Mouse (Mus musculus) mature B cell (primary cell): Measurements from ENCODE around the gene Ccnl2.

Experiments
- in situ Hi-C: fragments of 300-500 bp; cut with MboI; formaldehyde crosslinking; loops from 2 replicates; pipeline ENCODE4 v1.14.3; 2019

Gene Ccnl2

DNA sequence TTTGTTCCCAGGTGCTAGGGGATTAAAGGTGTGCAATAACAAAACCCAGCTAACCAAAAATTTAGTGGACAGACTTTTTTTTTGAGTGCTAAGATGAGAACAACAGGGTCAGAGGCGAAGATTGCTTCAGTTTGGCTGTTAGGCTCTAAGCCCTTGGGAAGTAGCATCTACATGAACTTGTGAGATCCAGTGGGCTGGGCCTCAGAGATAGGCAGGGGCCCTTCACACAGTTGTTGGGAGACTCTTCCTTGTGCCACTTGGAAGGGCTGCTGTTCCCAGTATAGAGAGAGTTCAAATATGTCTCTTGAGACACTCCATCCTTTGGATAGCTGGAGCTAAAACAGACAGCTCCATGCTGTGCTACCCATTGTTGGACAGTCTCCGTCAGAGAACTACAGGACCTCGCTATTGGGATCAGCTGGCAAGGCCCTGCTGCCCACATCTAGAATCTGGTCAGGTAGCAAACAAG lies 22.2 kb upstream of the Ccnl2 start, which contains the start of gene Ankrd65:
Ankrd65 (plus strand) TSS at position 419 of the 469 bp plus-strand sequence.
- in situ Hi-C loops, result no loop called here

DNA sequence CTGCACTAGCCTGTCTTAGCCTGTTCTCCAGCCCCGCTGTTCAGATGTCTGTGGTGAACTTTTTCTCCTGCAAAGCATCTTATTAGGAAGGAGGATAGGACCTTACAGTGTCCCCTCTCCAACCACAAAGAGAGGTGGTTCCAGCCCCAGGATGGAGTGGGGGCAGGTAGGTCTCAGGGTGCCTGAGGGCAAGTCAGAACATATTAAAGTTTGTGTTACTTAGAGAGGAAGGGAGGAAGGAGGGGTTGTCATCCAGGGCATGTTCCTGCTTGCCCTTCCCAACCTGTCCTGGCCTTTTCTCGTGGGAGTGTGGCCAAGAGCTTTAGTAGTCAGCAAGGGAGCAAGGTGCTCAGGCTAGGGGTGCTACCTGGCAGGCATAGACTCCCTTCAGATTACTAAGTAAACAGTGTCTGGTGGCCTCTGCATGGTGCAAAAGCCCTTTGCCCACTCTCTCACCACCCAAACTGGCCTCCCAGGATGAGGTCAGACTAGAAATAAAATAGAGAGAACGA lies 21.6 kb upstream of the Ccnl2 start:
- in situ Hi-C loops, result no loop called here

DNA sequence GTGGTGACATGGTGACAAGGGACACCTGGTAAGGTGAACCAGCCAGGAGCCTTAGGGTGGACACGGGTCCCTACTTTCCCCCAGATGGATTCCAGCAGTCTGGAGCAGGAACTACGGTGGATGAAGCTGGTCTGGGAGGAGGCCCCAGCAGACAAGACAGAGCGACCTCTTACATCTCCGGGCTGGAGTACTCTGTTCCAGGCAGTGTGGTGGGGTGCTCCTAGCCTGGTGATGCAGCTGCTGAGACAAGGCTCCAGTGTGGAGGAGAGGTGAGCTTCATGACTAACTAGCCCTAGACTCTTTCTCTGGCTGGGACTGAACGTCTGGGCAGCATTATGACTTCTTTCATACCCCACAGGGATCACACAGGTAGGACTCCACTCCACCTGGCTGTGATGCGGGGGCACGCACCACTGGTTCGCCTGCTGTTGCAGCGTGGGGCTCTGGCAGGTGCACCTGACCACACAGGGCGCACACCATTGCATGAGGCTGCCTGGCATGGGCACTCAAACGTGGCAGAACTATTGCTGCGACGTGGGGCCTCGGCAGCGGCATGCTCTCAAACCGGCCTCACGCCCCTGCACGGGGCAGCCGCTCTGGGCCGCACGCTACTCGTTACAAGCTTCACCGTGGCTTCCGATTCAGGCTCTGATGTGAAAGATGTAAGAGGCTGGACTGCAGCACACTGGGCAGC lies 20.9 kb upstream of the Ccnl2 start:
- in situ Hi-C loops, result no loop called here

- in situ Hi-C loops, result no loop called here
These were observed 18.6 kb upstream of the Ccnl2 start for GRCm38 (mm10) chr4:155793730-155794129.

DNA sequence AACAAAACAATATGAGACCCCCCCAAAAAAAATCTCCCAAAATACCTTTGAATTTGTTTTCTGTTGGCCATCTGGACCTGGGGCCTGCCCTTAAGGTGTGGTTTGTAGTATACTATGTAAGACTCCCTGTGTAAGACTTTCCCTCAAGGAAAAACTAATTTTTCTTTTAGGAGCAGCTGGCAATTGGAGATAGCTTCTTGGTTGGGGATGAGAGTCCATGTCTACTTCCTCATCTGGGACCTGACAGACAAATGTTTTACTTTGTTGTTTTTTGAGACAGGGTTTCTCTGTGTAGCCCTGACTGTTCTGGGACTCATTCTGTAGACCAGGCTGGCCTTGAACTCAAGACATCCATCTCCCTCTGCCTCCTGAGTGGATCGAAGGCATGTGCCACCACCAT lies 10.2 kb upstream of the Ccnl2 start:
- in situ Hi-C loops, result no loop called here

GRCm38 (mm10) chr4:155802741-155803339 lies 9.4 kb upstream of the Ccnl2 start, which contains the start of gene Mrpl20:
Mrpl20 (plus strand) TSS chr4:155802878.
- in situ Hi-C loops, result no loop called here

DNA sequence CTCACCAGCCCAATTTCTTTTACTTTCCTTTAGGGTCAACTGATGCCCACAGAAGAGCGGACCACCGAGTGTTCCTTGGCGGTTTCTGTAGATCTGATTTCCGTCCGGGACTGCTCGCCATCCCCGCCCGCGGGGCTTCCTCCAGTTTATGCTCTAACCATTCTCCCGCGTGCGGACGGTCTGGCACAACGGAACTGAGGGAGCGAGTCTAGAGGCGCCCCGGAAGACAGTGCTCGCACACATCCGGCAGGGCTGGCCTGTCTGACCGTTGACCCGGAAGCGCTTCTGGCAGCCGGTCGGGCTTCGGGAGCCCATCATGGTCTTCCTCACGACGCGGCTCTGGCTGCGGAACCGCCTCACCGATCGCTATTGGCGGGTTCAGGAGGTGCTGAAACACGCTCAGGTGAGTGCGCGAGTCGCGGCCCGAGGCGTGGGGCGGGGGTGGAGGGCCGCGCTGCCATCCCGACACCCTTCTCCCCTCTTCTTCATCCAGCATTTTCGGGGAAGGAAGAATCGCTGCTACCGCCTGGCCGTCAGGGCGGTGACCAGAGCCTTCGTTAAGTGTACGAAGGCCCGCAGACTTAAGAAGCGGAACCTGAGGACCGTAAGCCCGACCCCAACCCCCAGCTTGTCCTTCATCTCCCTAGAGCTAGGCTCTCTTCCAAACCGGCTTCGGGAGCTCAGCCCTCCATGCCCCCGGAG lies 8.8 kb upstream of the Ccnl2 start:
- in situ Hi-C loops, result no loop called here

DNA sequence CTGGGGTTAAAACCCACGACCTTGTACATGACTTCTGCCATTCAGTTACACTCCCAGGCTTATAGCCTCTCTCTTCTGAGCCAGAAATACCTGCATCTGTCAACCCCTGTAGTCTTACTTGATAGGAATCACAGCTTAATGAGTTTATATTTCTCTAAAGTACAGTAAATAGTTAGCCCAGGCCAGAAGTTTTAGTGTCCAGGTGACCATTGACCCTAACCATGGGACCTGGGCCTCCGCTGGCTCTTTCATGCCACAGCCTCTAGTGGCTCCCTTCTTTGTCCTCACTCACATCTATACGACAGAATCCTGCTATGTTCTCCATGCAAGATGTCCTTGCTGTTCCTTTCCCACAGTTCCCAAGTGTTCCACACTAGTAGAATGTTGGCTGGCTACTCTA lies 4.4 kb upstream of the Ccnl2 start:
- in situ Hi-C loops, result no loop called here

DNA sequence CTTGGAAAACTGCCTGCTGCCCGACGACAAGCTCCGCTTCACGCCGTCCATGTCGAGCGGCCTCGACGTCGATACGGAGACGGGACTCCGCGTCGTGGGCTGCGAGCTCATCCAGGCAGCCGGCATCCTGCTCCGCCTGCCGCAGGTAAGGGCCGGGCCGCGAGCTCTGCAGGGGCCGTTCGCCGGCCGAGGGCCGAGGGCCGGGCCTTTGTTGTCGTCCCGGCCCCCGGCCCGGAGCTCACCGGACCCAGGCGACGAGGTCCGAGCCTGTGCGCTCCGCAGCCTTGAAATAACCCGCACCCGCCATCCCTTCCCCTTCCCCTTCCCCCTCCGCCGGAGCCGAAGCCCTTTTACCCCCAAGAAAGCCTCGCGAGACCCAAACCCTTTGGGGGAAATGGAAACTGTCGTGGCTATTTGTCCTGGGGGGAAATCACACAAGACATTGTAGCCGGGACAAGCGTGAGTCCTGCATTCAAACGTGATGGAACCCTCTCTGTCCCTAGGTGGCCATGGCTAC lies 434 bp downstream of the Ccnl2 start:
- in situ Hi-C loops, result no loop called here

- in situ Hi-C loops, result no loop called here
These were observed 5.2 kb downstream of the Ccnl2 start for GRCm38 (mm10) chr4:155817533-155817932.

GRCm38 (mm10) chr4:155821025-155821424 lies 8.7 kb downstream of the Ccnl2 start:
- in situ Hi-C loops, result no loop called here

DNA sequence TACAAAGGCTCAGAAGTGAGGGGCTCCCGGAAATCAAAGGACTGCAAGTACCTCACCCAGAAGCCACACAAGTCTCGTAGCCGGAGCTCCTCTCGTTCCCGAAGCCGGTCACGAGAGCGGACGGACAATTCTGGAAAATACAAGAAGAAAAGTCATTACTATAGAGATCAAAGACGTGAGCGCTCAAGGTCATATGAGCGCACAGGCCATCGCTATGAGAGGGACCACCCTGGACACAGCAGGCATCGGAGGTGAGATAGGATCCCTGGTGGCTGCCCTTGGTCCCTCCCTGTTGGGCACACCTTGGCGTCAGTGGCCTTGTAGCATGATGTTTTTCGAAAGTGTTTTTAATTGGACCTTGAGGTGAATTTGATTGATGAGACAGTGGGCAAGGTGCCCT lies 11.2 kb downstream of the Ccnl2 start:
- in situ Hi-C loops, result no loop called here

GRCm38 (mm10) chr4:155829866-155830265 lies 17.6 kb downstream of the Ccnl2 start:
- in situ Hi-C loops, result no loop called here

DNA sequence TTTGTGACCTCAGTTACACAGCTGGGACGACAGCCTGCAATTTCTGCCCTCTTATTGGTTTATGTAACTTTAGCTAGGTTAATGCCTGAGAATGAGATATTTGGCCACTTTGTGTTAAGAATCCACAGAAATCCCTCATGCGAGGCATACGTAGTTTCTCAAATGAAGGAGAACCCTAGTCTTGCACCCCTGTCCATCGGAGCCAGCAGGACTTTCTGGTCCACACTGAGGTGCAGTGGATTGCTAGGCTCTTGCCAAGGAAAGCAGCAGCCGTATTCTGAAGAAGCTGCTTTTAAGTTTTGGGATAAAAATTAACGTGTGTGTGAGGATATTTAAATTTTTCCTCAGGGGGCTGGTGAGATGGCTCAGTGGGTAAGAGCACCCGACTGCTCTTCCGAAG lies 18.3 kb downstream of the Ccnl2 start:
- in situ Hi-C loops, result no loop called here

- in situ Hi-C loops, result no loop called here
These were observed 19.0 kb downstream of the Ccnl2 start, which contains the start of gene Aurkaip1 for GRCm38 (mm10) chr4:155831205-155831766. Aurkaip1 (plus strand) TSS chr4:155831272.

DNA sequence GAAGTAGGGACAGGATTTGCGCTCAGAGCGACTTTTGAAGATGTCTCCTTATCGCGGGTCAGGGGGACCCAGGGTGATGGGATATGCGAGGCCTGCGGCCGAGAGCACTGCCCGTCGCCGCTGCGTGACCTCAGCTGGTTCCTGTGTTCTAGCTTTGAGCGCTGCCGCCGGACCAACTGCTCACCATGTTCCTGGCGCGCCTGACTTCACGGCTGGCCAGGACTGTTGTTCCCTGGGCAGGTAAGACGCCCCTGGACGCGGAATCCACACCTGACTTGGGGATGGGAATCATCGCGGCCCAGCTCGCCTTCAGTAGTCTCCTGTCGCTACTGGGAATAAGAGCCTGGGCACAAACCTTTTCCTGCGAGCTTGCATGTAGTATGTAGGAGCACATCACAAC lies 19.5 kb downstream of the Ccnl2 start:
- in situ Hi-C loops, result no loop called here

DNA sequence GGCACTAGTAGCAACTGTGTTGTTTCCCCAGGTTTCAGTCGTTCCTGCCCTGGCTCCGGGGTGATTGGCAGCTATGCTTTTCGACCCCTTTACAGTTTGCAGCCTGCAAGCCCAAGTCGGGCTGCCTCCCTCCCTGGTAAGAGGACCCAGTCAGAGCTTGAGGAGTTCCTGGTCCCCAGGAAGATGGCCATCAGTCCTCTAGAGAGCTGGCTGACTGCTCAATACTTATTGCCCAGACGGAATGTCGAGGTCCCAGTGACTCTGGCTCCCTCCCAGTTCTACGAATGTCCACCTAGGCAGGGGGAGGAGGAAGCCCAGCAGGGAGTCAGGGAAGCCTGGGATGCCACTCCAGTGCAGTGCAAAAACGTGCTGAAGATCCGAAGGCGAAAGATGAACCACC lies 20.0 kb downstream of the Ccnl2 start:
- in situ Hi-C loops, result no loop called here

GRCm38 (mm10) chr4:155833234-155833633 lies 20.9 kb downstream of the Ccnl2 start:
- in situ Hi-C loops, result no loop called here

DNA sequence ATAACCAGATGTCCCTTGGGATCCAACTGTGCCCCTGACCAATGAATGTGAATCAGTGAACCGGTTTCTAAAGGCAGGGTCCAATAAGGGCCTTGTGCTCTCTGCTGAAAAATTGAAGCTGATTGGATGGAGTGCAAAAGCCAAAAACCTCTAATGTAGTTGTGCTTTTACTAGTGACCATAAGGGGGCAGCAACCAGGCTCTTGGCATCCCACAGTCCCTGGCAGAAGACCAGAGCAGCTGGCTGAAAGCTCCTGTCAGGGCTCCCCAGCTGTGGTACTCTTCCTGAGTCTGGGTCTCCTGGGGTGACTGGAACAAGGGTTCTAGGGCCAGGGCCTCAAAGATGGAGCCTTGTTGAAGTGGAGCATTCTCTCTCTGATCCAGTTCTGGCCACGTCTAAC lies 21.5 kb downstream of the Ccnl2 start:
- in situ Hi-C loops, result no loop called here

- in situ Hi-C loops, result no loop called here
These were observed 25.2 kb downstream of the Ccnl2 start for GRCm38 (mm10) chr4:155837404-155838010.
